Mouse (Mus musculus): ENCODE measurements around the gene Polr2b. TPM values are rescaled to one million over a fixed set of nuclear protein-coding genes. Genes with fewer than 3 reads are reported as not detected.

Polr2b gene
- polyA plus RNA-seq, 1 experiment: 35.9 TPM

- no peaks in the 10 kb centered on the region for H3K4me1 ChIP-seq (ENCODE audit: control insufficient read depth, insufficient read depth, low read length)
- no peak overlapping the region for H3K4me3 ChIP-seq (ENCODE audit: insufficient read depth, low read length)
- TF ChIP-seq CTCF (IDR thresholded peaks at IDR 0.05; ENCODE audit: low read depth, low read length) (no peak), POLR2A (IDR thresholded peaks at IDR 0.05; ENCODE audit: borderline replicate concordance, low read depth, low read length) (no peak)
- H3K27ac ChIP-seq (ENCODE audit: insufficient read depth, low read depth, low read length): no peak overlapping the region
These were observed 20.2 kb downstream of the Polr2b start for GRCm38 (mm10) chr5:77330154-77330553.

- TF ChIP-seq CTCF (IDR thresholded peaks at IDR 0.05; ENCODE audit: low read depth, low read length): no peak
- TF ChIP-seq POLR2A (IDR thresholded peaks at IDR 0.05; ENCODE audit: borderline replicate concordance, low read depth, low read length): no peak
- H3K27ac ChIP-seq (ENCODE audit: insufficient read depth, low read depth, low read length): no peak overlapping the region
These were observed 30.1 kb downstream of the Polr2b start for GRCm38 (mm10) chr5:77340033-77340432.

DNA sequence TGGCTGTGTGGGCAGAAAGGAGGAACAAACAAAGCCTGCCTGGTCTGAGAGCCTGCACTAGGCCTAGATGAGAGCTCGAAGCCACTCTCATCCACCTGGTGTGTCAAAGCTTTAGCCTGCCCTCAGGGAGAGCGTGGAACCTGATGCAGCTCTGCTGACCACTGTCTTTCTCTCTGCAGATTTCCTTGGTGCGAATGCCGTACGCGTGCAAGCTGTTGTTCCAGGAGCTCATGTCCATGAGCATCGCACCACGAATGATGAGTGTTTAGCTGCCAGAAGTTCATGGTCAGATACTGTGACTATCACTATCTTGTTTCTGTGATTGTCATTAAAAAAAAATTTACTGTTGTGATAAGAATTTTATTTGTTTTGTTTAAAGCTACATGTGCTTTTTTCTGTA is 39.0 kb downstream of the Polr2b start:
- Histone ChIP-seq H3K27ac (ENCODE audit: insufficient read depth, low read depth, low read length) (no peak overlapping the region), H3K4me3 (ENCODE audit: insufficient read depth, low read length) (no peak overlapping the region), H3K4me1 (ENCODE audit: control insufficient read depth, insufficient read depth, low read length) (peaks cover 12% of the 10 kb centered on the region)
- TF ChIP-seq CTCF (IDR thresholded peaks at IDR 0.05; ENCODE audit: low read depth, low read length): no peak
- no peak for TF ChIP-seq POLR2A (IDR thresholded peaks at IDR 0.05; ENCODE audit: borderline replicate concordance, low read depth, low read length)

More at GRCm38 (mm10) chr5:77340033-77340432, 30.1 kb downstream of the Polr2b start:
- Histone ChIP-seq H3K4me3 (ENCODE audit: insufficient read depth, low read length) (no peak overlapping the region), H3K4me1 (ENCODE audit: control insufficient read depth, insufficient read depth, low read length) (no peaks in the 10 kb centered on the region)

- Histone ChIP-seq H3K4me1 (ENCODE audit: control insufficient read depth, insufficient read depth, low read length) (peaks cover 14% of the 10 kb centered on the region), H3K4me3 (ENCODE audit: insufficient read depth, low read length) (no peak overlapping the region), H3K27ac (ENCODE audit: insufficient read depth, low read depth, low read length) (no peak overlapping the region)
- no peak for TF ChIP-seq POLR2A (IDR thresholded peaks at IDR 0.05; ENCODE audit: borderline replicate concordance, low read depth, low read length)
- no peak for TF ChIP-seq CTCF (IDR thresholded peaks at IDR 0.05; ENCODE audit: low read depth, low read length)
These were observed 40.2 kb downstream of the Polr2b start for GRCm38 (mm10) chr5:77349971-77350658.

GRCm38 (mm10) chr5:77351691-77352090 is 41.7 kb downstream of the Polr2b start:
- peaks cover 14% of the 10 kb centered on the region for H3K4me1 ChIP-seq (ENCODE audit: control insufficient read depth, insufficient read depth, low read length)
- H3K4me3 ChIP-seq (ENCODE audit: insufficient read depth, low read length): no peak overlapping the region
- no peak overlapping the region for H3K27ac ChIP-seq (ENCODE audit: insufficient read depth, low read depth, low read length)
- no peak for TF ChIP-seq POLR2A (IDR thresholded peaks at IDR 0.05; ENCODE audit: borderline replicate concordance, low read depth, low read length)
- TF ChIP-seq CTCF (IDR thresholded peaks at IDR 0.05; ENCODE audit: low read depth, low read length): no peak

- Histone ChIP-seq H3K27ac (ENCODE audit: insufficient read depth, low read depth, low read length) (no peak overlapping the region), H3K4me3 (ENCODE audit: insufficient read depth, low read length) (0 out of 2 replicates have a peak overlapping the region, but pooled peaks have one; percentile 26), H3K4me1 (ENCODE audit: control insufficient read depth, insufficient read depth, low read length) (peaks cover 17% of the 10 kb centered on the region)
- TF ChIP-seq CTCF (IDR thresholded peaks at IDR 0.05; ENCODE audit: low read depth, low read length) (peak; percentile 98), POLR2A (IDR thresholded peaks at IDR 0.05; ENCODE audit: borderline replicate concordance, low read depth, low read length) (no peak)
These were observed 44.4 kb downstream of the Polr2b start for GRCm38 (mm10) chr5:77354361-77354787.

DNA sequence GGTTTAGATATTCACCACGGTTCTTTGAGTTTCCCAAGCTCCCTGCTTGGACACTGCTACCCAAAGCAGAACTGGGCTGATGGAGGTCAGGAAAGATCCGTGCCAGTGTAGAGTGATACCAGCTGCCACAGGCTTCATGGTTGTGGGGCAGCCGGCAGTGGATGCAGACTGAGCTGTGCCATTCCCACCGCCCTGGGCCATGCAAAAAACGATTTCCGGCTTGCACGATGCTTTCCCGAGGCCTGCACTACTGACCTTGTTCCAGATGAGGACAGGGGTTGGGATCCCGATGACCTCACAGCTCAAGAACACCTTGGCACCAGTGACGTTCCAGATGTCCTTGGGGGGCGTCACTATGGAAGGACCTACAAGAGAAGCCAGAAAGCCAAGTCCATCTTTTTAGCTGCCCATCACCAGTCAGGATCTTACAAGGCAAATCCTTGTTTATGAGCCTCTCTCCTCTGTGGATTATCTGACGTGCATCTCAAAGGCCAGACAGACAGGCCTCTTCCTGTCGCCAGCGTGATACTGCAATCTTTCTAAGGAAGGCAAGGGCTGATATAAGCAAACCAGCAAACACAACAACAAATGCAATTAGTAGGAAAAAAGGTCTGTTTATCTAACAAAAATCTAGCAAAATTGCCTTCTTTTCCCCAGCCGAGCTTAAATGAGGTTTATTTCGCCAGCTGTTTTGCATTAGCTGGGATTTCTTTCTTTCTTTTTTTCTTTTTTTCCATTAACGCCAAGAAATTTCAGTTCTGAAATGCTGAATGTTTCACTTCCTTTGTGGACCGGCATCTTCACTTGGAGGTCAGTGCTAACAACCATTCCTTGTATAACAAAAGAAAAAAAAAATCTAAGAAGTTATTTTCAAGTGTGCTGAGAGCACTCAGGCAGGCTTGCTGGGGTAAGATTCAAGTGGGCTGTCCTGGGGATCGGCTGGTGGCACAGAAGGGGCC is 45.6 kb downstream of the Polr2b start:
- TF ChIP-seq CTCF (IDR thresholded peaks at IDR 0.05; ENCODE audit: low read depth, low read length) (no peak), POLR2A (IDR thresholded peaks at IDR 0.05; ENCODE audit: borderline replicate concordance, low read depth, low read length) (no peak)
- Histone ChIP-seq H3K27ac (ENCODE audit: insufficient read depth, low read depth, low read length) (no peak overlapping the region), H3K4me1 (ENCODE audit: control insufficient read depth, insufficient read depth, low read length) (peaks cover 10% of the 10 kb centered on the region), H3K4me3 (ENCODE audit: insufficient read depth, low read length) (no peak overlapping the region)

DNA sequence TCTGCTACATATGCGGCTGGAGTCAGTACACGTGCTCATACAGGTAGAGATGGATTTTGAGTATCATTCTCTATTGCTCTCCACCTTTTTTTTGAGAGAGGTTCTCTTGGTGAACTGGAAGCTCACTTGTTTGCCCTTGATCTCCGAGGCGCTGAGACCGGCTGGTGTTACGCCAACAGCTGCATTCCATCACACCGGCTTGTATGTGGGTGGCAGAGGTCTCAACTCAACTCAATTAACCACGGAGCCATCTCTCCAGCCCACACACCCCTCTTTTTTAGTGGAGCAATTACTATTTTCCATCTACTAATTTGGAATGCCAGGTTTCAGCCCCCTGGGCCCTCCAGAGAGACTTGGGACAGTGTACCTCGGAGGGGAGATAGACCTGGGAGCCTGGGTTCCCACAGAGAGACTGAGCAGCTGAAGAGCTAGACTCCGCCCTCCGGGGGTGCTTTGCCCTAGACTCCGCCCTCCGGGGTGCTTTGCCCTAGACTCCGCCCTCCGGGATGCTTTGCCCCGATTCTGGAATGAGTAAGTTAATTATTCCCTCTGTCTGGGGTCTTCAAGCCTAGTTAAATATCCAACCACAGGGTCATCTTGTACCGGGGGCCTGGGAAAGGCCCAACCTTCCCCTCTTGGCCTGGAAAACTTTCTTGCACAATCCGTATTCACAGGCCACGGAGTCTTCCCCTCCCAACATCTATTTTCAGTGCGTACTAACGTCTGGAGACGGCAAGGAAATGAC is 47.6 kb downstream of the Polr2b start:
- H3K4me3 ChIP-seq (ENCODE audit: insufficient read depth, low read length): peak overlapping the region; percentile 61
- peaks cover 5% of the 10 kb centered on the region for H3K4me1 ChIP-seq (ENCODE audit: control insufficient read depth, insufficient read depth, low read length)
- no peak overlapping the region for H3K27ac ChIP-seq (ENCODE audit: insufficient read depth, low read depth, low read length)
- TF ChIP-seq POLR2A (IDR thresholded peaks at IDR 0.05; ENCODE audit: borderline replicate concordance, low read depth, low read length) (no peak), CTCF (IDR thresholded peaks at IDR 0.05; ENCODE audit: low read depth, low read length) (no peak)

DNA sequence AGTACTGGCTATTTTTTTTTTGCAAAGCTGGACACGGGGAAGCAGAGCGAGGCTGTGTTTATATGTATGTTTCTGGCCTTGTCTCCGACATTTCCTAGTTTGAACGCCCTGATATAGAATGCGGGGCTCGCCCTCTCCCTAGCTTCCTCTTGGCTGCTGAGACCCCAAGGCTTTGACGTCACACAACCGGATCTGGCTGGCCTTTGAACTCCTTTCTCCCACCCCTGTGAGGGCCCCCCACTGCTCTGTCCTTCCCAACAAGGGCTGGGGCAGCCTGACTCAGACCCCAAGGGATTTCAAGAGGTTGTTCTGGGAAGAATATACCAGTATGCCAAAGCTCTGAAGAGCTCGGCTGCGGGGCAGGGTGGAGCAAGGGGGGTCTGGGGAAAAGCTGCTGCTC is 48.4 kb downstream of the Polr2b start:
- H3K4me1 ChIP-seq (ENCODE audit: control insufficient read depth, insufficient read depth, low read length): peaks cover 5% of the 10 kb centered on the region
- H3K27ac ChIP-seq (ENCODE audit: insufficient read depth, low read depth, low read length): no peak overlapping the region
- peak overlapping the region; percentile 61 for H3K4me3 ChIP-seq (ENCODE audit: insufficient read depth, low read length)
- TF ChIP-seq CTCF (IDR thresholded peaks at IDR 0.05; ENCODE audit: low read depth, low read length): no peak
- TF ChIP-seq POLR2A (IDR thresholded peaks at IDR 0.05; ENCODE audit: borderline replicate concordance, low read depth, low read length): no peak

Data from bone marrow macrophage, adult 2 months (primary cell).